14 mouse cellular contexts compared by ENCODE assay signal in genomic region chr13:38140521-38140920, GRCm38 (mm10). TPM values are rescaled to one million over a fixed set of nuclear protein-coding genes. Genes with fewer than 3 reads are reported as not detected.
"Had no signal": no experiment of that assay in that cellular context is flagged by ENCODE, and none has a peak within 500 bp of the region (broad histone marks: within the 10 kb centered on the region; RNA-seq: fewer than 3 reads in every experiment).

No protein-coding gene starts in this region.

- H3K4me1 ChIP-seq: lung, embryonic 15.5 days; midbrain, embryonic 15.5 days; neural tube, embryonic 12.5 days had no signal

- H3K27me3 ChIP-seq: lung, embryonic 15.5 days; neural tube, embryonic 12.5 days had no signal

- H3K4me3 ChIP-seq: lung, embryonic 15.5 days; megakaryocyte, embryonic 14.5 days; midbrain, embryonic 12.5 days; midbrain, embryonic 15.5 days; neural tube, embryonic 12.5 days had no signal

- H3K27ac ChIP-seq: liver, embryonic 14.5 days; lung, embryonic 15.5 days; macrophage; midbrain, embryonic 12.5 days; midbrain, embryonic 15.5 days; neural tube, embryonic 12.5 days had no signal

- H3K36me3 ChIP-seq: lung, embryonic 15.5 days; midbrain, embryonic 12.5 days; midbrain, embryonic 15.5 days; neural tube, embryonic 12.5 days had no signal

- H3K9ac ChIP-seq: liver, embryonic 14.5 days; lung, embryonic 15.5 days; midbrain, embryonic 12.5 days; midbrain, embryonic 15.5 days; neural tube, embryonic 12.5 days had no signal

- DNase-seq: lung, adult 2 months; lung, postnatal 14 days; lung, postnatal 36 days; right cerebral cortex, postnatal 14 days; thymus, adult 18-20 months; thymus, postnatal 14 days; thymus, postnatal 36 days had no signal

RNA-seq across cellular contexts. Expression of gene Dsp, which starts 10.6 kb away (rescaled TPM):
- polyA plus RNA-seq: macrophage had no signal
